In the genomic region with DNA sequence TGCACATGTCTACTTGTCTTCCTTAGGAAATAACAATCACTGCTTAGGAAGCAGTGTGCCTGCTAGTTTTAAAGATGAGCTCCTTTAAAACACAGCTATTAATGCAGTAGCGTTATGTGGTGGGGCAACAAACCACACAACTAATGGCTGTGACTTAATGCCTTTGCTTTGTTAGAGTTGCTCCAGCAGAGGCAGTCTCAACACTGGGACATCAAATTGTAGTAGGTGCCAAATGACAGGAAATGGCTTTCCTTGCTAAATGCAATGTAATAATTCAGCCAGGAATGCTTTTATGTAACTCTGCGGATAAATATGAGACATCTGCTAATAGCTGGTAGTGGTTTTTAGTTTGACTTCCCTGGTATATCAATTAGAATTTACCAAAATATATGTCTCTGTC, we compare ENCODE assay signal across 25 mouse cellular contexts. TPM values are rescaled to one million over a fixed set of nuclear protein-coding genes. Genes with fewer than 3 reads are reported as not detected.
DNase-seq lines count a peak whose midpoint lies in the region; ATAC-seq and TF ChIP-seq lines count a peak whose summit lies in the region.
"Had no signal": no experiment of that assay in that cellular context is flagged by ENCODE, and none has a peak within 500 bp of the region (broad histone marks: within the 10 kb centered on the region; RNA-seq: fewer than 3 reads in every experiment).

No protein-coding gene starts in this region.

- H3K4me1 ChIP-seq in heart, adult 2 months (ENCODE audit: control insufficient read depth, insufficient read depth, low read length), result no peaks in the 10 kb centered on the region
- H3K4me1 ChIP-seq in lung, embryonic 14.5 days (ENCODE audit: insufficient read depth), result no peaks in the 10 kb centered on the region
- no peaks in the 10 kb centered on the region for H3K4me1 ChIP-seq in lung, postnatal 0 days (ENCODE audit: insufficient read depth, low read depth, low read length)
- H3K4me1 ChIP-seq: forebrain, embryonic 10.5 days; forebrain, embryonic 13.5 days; heart, embryonic 12.5 days; heart, embryonic 15.5 days; hindbrain, embryonic 10.5 days; hindbrain, embryonic 13.5 days had no signal

- peak; percentile 34 for TF ChIP-seq CTCF in heart, adult 2 months (IDR thresholded peaks at IDR 0.05)
- peak; percentile 29; the same call in 1 of the 2 replicates for TF ChIP-seq CTCF in lung, embryonic 14.5 days (IDR thresholded peaks at IDR 0.05; ENCODE audit: low read depth)
- peak; percentile 53 for TF ChIP-seq CTCF in lung, postnatal 0 days (IDR thresholded peaks at IDR 0.05)

- ATAC-seq in lung, embryonic 14.5 days (ENCODE audit: insufficient read depth), result peak; percentile 75
- ATAC-seq in lung, postnatal 0 days, result peak; percentile 77
- ATAC-seq: activated CD4-positive, CD25-positive, alpha-beta regulatory T cell, adult 4 months; forebrain, embryonic 13.5 days; forebrain, embryonic 16.5 days had no signal

- no peaks in the 10 kb centered on the region for H3K36me3 ChIP-seq in heart, adult 2 months (ENCODE audit: control insufficient read depth, insufficient read depth, low read length)
- H3K36me3 ChIP-seq in lung, embryonic 14.5 days (ENCODE audit: insufficient read depth), result peaks cover 27% of the 10 kb centered on the region
- peaks cover 4% of the 10 kb centered on the region; the same call in 1 of the 2 replicates for H3K36me3 ChIP-seq in lung, postnatal 0 days (ENCODE audit: insufficient read depth, low read length)

- no peak for TF ChIP-seq POLR2A in heart, adult 2 months (IDR thresholded peaks at IDR 0.05; ENCODE audit: insufficient read depth, low read depth, low read length)

- TF ChIP-seq EP300 in heart, adult 2 months (IDR thresholded peaks at IDR 0.05; ENCODE audit: insufficient read depth, low read depth, low read length), result no peak
- TF ChIP-seq EP300 in lung, postnatal 0 days (IDR thresholded peaks at IDR 0.05), result 0 out of 2 replicates have a peak, but pooled peaks have one; percentile 31

- intact Hi-C loops in heart, adult 2 months (cut with DNase I), result no loop called here

- no peak overlapping the region for H3K27ac ChIP-seq in heart, adult 2 months
- no peak overlapping the region for H3K27ac ChIP-seq in lung, embryonic 14.5 days (ENCODE audit: low read depth)
- H3K27ac ChIP-seq in lung, postnatal 0 days (ENCODE audit: low read length), result no peak overlapping the region
- H3K27ac ChIP-seq: forebrain, embryonic 10.5 days; forebrain, embryonic 13.5 days; heart, embryonic 15.5 days; hindbrain, embryonic 10.5 days; hindbrain, embryonic 13.5 days had no signal

- H3K27me3 ChIP-seq in heart, adult 2 months (ENCODE audit: control insufficient read depth, insufficient read depth, low read length), result no peaks in the 10 kb centered on the region
- H3K27me3 ChIP-seq in lung, embryonic 14.5 days (ENCODE audit: insufficient read depth, low read length), result no peaks in the 10 kb centered on the region
- no peaks in the 10 kb centered on the region for H3K27me3 ChIP-seq in lung, postnatal 0 days (replicated peaks; ENCODE audit: insufficient read depth, low read length)
- H3K27me3 ChIP-seq: forebrain, embryonic 13.5 days; heart, embryonic 12.5 days; heart, embryonic 15.5 days; hindbrain, embryonic 13.5 days had no signal

- H3K9me3 ChIP-seq in lung, embryonic 14.5 days (ENCODE audit: low read depth, low read length), result no peaks in the 10 kb centered on the region
- no peaks in the 10 kb centered on the region for H3K9me3 ChIP-seq in lung, postnatal 0 days (ENCODE audit: low read length)
- H3K9me3 ChIP-seq: forebrain, embryonic 10.5 days; forebrain, embryonic 13.5 days; heart, embryonic 12.5 days; heart, embryonic 15.5 days; hindbrain, embryonic 10.5 days; hindbrain, embryonic 13.5 days had no signal

- no peak overlapping the region for H3K9ac ChIP-seq in heart, adult 2 months (ENCODE audit: low read depth, low read length)
- H3K9ac ChIP-seq in lung, embryonic 14.5 days, result no peak overlapping the region
- H3K9ac ChIP-seq in lung, postnatal 0 days (replicated peaks; ENCODE audit: low read depth), result no peak overlapping the region
- H3K9ac ChIP-seq: forebrain, embryonic 13.5 days; heart, embryonic 12.5 days; heart, embryonic 15.5 days; hindbrain, embryonic 13.5 days had no signal

- no peak for DNase-seq in heart, adult 2 months
- no peak for DNase-seq in heart, adult 11 months
- peak; percentile 15 for DNase-seq in kidney, adult 9 months
- DNase-seq in kidney, postnatal 25 days, result no peak
- peak; percentile 76 for DNase-seq in lung, embryonic 14.5 days
- DNase-seq in lung, adult 18-20 months, result no peak
- DNase-seq in lung, postnatal 0 days (ENCODE audit: low spot score), result peak; percentile 85
- DNase-seq in lung, postnatal 14 days, result no peak
- DNase-seq: adrenal gland, adult 8-10 months; adrenal gland, postnatal 25 days; cerebellum, adult 18-20 months; cerebellum, adult 9-10 months; cerebellum, postnatal 14 days; gastrocnemius, postnatal 10 days; gastrocnemius, postnatal 36 days; heart, postnatal 10 days; heart, postnatal 36 days had no signal

- no peak overlapping the region for H3K4me3 ChIP-seq in heart, adult 2 months
- H3K4me3 ChIP-seq in lung, embryonic 14.5 days (ENCODE audit: low read depth, low read length), result no peak overlapping the region
- no peak overlapping the region for H3K4me3 ChIP-seq in lung, postnatal 0 days (ENCODE audit: low read depth, low read length)
- H3K4me3 ChIP-seq: forebrain, embryonic 10.5 days; forebrain, embryonic 13.5 days; heart, embryonic 12.5 days; heart, embryonic 15.5 days; hindbrain, embryonic 10.5 days; hindbrain, embryonic 13.5 days had no signal

- no peaks in the 10 kb centered on the region for H3K79me2 ChIP-seq in heart, adult 2 months (replicated peaks; ENCODE audit: control insufficient read depth, insufficient read depth, low read length)

- H3K4me2 ChIP-seq in lung, embryonic 14.5 days, result no peak overlapping the region
- no peak overlapping the region for H3K4me2 ChIP-seq in lung, postnatal 0 days (replicated peaks; ENCODE audit: low read depth, low read length)
- H3K4me2 ChIP-seq: forebrain, embryonic 13.5 days; heart, embryonic 12.5 days; heart, embryonic 15.5 days; hindbrain, embryonic 13.5 days had no signal

- WGBS in heart, adult 2 months, result 55% methylated on average over 2 of the region's 2 CpGs
- WGBS in lung, embryonic 14.5 days, result 39% methylated on average over 2 of the region's 2 CpGs
- WGBS in lung, postnatal 0 days, result 61% methylated on average over 2 of the region's 2 CpGs

RNA-seq across cellular contexts. Expression of a gene that starts 8.2 kb away (rescaled TPM):
- 10 to 100 TPM; 23.0 to 23.3 TPM for total RNA-seq in heart, adult 2 months (2021)
- polyA plus RNA-seq in heart, adult 2 months (2012; rRNA removed), result 6.9 and 13.5 TPM in 2 replicates
- 36.9 and 42.0 TPM in 2 replicates for polyA plus RNA-seq in lung, embryonic 14.5 days (2014; fragmentation: Nextera tagmentation; extraction: Ambion mirVana)
- polyA plus RNA-seq in lung, postnatal 0 days (2015; fragmentation: Nextera tagmentation; extraction: Ambion mirVana), result 25.0 and 29.4 TPM in 2 replicates

RNA-seq across cellular contexts. Expression of a gene that starts 28.2 kb away (rescaled TPM):
- total RNA-seq in heart, adult 2 months (2021), result 10 to 100 TPM; 12.1 to 14.9 TPM
- 5.1 and 7.9 TPM in 2 replicates for polyA plus RNA-seq in heart, adult 2 months (2012; rRNA removed)
- 52.5 and 56.0 TPM in 2 replicates for polyA plus RNA-seq in lung, embryonic 14.5 days (2014; fragmentation: Nextera tagmentation; extraction: Ambion mirVana)
- 43.7 and 46.7 TPM in 2 replicates for polyA plus RNA-seq in lung, postnatal 0 days (2015; fragmentation: Nextera tagmentation; extraction: Ambion mirVana)

Comparison
In these comparisons a context has a peak if more than half of its experiments do, and no peak if none do; other contexts are left out.
1. DNase-seq: peak in kidney, adult 9 months (single experiment), lung, embryonic 14.5 days (single experiment) and lung, postnatal 0 days (single experiment); none in heart, adult 2 months (0 of 2), heart, adult 11 months (single experiment), kidney, postnatal 25 days (0 of 2), lung, adult 18-20 months (0 of 2) and lung, postnatal 14 days (single experiment).
2. Peak in every context shown above with its lines, with median percentiles within 50 percentile points of each other: CTCF ChIP-seq.